Mouse (Mus musculus): ENCODE data around the gene Krt8. TPM values are rescaled to one million over a fixed set of nuclear protein-coding genes. Genes with fewer than 3 reads are reported as not detected.

Krt8 gene
- polyA plus RNA-seq, 1 experiment, result 270 TPM

- H3K4me3 ChIP-seq (ENCODE audit: control insufficient read depth, insufficient read depth, low read length), result no peak overlapping the region
- TF ChIP-seq POLR2A (IDR thresholded peaks at IDR 0.05; ENCODE audit: control insufficient read depth, extremely low read depth, insufficient read depth, low read length, poor library complexity) (no peak), CTCF (IDR thresholded peaks at IDR 0.05; ENCODE audit: borderline replicate concordance, control insufficient read depth, extremely low read depth, insufficient read depth, low read length, poor library complexity) (no peak)
- DNase-seq, result no peak
Observed at GRCm38 (mm10) chr15:101983315-101983948, 20.9 kb downstream of the Krt8 start.

GRCm38 (mm10) chr15:101980849-101981248 is 23.4 kb downstream of the Krt8 start:
- no peaks in the 10 kb centered on the region; the same call in 1 of the 2 replicates for H3K27me3 ChIP-seq (ENCODE audit: control insufficient read depth, insufficient read depth, low read length)
- TF ChIP-seq POLR2A (IDR thresholded peaks at IDR 0.05; ENCODE audit: control insufficient read depth, extremely low read depth, insufficient read depth, low read length, poor library complexity), result no peak
- no peak for TF ChIP-seq CTCF (IDR thresholded peaks at IDR 0.05; ENCODE audit: borderline replicate concordance, control insufficient read depth, extremely low read depth, insufficient read depth, low read length, poor library complexity)
- WGBS, result 77% methylated on average over 6 of the region's 6 CpGs
- DNase-seq, result no peak
- no peak overlapping the region for H3K4me3 ChIP-seq (ENCODE audit: control insufficient read depth, insufficient read depth, low read length)
- peaks cover 12% of the 10 kb centered on the region for H3K4me1 ChIP-seq (replicated peaks; ENCODE audit: control insufficient read depth, insufficient read depth, low read length)
- no peaks in the 10 kb centered on the region for H3K36me3 ChIP-seq (ENCODE audit: control insufficient read depth, insufficient read depth, low read length)
- H3K27ac ChIP-seq (ENCODE audit: control insufficient read depth, insufficient read depth, low read length), result no peak overlapping the region

More at GRCm38 (mm10) chr15:101983315-101983948, 20.9 kb downstream of the Krt8 start:
- no peak overlapping the region for H3K27ac ChIP-seq (ENCODE audit: control insufficient read depth, insufficient read depth, low read length)
- peaks cover 3% of the 10 kb centered on the region for H3K4me1 ChIP-seq (replicated peaks; ENCODE audit: control insufficient read depth, insufficient read depth, low read length)
- WGBS, result 73% methylated on average over 13 of the region's 13 CpGs
- H3K27me3 ChIP-seq (ENCODE audit: control insufficient read depth, insufficient read depth, low read length), result no peaks in the 10 kb centered on the region
- no peaks in the 10 kb centered on the region for H3K36me3 ChIP-seq (ENCODE audit: control insufficient read depth, insufficient read depth, low read length)

GRCm38 (mm10) chr15:101977043-101977726 is 27.1 kb downstream of the Krt8 start:
- TF ChIP-seq CTCF (IDR thresholded peaks at IDR 0.05; ENCODE audit: borderline replicate concordance, control insufficient read depth, extremely low read depth, insufficient read depth, low read length, poor library complexity) (no peak), POLR2A (IDR thresholded peaks at IDR 0.05; ENCODE audit: control insufficient read depth, extremely low read depth, insufficient read depth, low read length, poor library complexity) (no peak)
- 4% methylated on average over 39 of the region's 39 CpGs for WGBS

GRCm38 (mm10) chr15:101976641-101977040 is 27.6 kb downstream of the Krt8 start:
- no peak for TF ChIP-seq POLR2A (IDR thresholded peaks at IDR 0.05; ENCODE audit: control insufficient read depth, extremely low read depth, insufficient read depth, low read length, poor library complexity)
- TF ChIP-seq CTCF (IDR thresholded peaks at IDR 0.05; ENCODE audit: borderline replicate concordance, control insufficient read depth, extremely low read depth, insufficient read depth, low read length, poor library complexity), result no peak
- no peak for DNase-seq
- Histone ChIP-seq H3K27ac (ENCODE audit: control insufficient read depth, insufficient read depth, low read length) (peak overlapping the region; percentile 31; the same call in 1 of the 2 replicates), H3K27me3 (ENCODE audit: control insufficient read depth, insufficient read depth, low read length) (no peaks in the 10 kb centered on the region; the same call in 1 of the 2 replicates), H3K4me1 (replicated peaks; ENCODE audit: control insufficient read depth, insufficient read depth, low read length) (peaks cover 9% of the 10 kb centered on the region; the same call in 1 of the 2 replicates), H3K4me3 (ENCODE audit: control insufficient read depth, insufficient read depth, low read length) (no peak overlapping the region), H3K36me3 (ENCODE audit: control insufficient read depth, insufficient read depth, low read length) (no peaks in the 10 kb centered on the region)
- 64% methylated on average over 3 of the region's 3 CpGs for WGBS

More at GRCm38 (mm10) chr15:101977043-101977726, 27.1 kb downstream of the Krt8 start:
- Histone ChIP-seq H3K27ac (ENCODE audit: control insufficient read depth, insufficient read depth, low read length) (peak overlapping the region; percentile 23; the same call in 1 of the 2 replicates), H3K27me3 (ENCODE audit: control insufficient read depth, insufficient read depth, low read length) (no peaks in the 10 kb centered on the region; the same call in 1 of the 2 replicates), H3K4me1 (replicated peaks; ENCODE audit: control insufficient read depth, insufficient read depth, low read length) (peaks cover 9% of the 10 kb centered on the region; the same call in 1 of the 2 replicates), H3K4me3 (ENCODE audit: control insufficient read depth, insufficient read depth, low read length) (no peak overlapping the region), H3K36me3 (ENCODE audit: control insufficient read depth, insufficient read depth, low read length) (no peaks in the 10 kb centered on the region)
- peak; percentile 25 for DNase-seq

DNA sequence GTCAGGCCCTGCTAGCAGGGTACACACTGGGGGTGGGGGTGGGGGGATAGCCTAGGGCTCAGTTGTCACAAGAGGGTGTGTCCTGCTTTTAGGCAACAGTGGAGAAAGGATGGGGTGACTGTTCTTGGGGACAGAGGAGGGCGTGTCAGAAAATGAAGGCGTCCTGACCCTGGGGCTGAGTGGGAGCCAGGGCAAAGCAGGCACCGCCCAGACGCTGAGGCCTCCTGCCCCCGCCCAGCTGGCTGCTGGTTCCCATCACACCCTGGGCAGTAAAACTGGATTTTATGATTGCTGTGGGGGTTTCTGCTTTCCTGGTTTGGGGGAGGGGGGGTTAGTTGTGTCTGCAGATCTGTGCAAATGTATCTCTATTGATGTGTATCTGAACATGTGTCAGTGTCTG is 28.3 kb downstream of the Krt8 start:
- DNase-seq, result no peak
- Histone ChIP-seq H3K4me1 (replicated peaks; ENCODE audit: control insufficient read depth, insufficient read depth, low read length) (peaks cover 9% of the 10 kb centered on the region; the same call in 1 of the 2 replicates), H3K4me3 (ENCODE audit: control insufficient read depth, insufficient read depth, low read length) (no peak overlapping the region), H3K27ac (ENCODE audit: control insufficient read depth, insufficient read depth, low read length) (no peak overlapping the region), H3K36me3 (ENCODE audit: control insufficient read depth, insufficient read depth, low read length) (no peaks in the 10 kb centered on the region), H3K27me3 (ENCODE audit: control insufficient read depth, insufficient read depth, low read length) (no peaks in the 10 kb centered on the region; the same call in 1 of the 2 replicates)
- TF ChIP-seq POLR2A (IDR thresholded peaks at IDR 0.05; ENCODE audit: control insufficient read depth, extremely low read depth, insufficient read depth, low read length, poor library complexity), result no peak
- WGBS, result 87% methylated on average over 5 of the region's 5 CpGs

DNA sequence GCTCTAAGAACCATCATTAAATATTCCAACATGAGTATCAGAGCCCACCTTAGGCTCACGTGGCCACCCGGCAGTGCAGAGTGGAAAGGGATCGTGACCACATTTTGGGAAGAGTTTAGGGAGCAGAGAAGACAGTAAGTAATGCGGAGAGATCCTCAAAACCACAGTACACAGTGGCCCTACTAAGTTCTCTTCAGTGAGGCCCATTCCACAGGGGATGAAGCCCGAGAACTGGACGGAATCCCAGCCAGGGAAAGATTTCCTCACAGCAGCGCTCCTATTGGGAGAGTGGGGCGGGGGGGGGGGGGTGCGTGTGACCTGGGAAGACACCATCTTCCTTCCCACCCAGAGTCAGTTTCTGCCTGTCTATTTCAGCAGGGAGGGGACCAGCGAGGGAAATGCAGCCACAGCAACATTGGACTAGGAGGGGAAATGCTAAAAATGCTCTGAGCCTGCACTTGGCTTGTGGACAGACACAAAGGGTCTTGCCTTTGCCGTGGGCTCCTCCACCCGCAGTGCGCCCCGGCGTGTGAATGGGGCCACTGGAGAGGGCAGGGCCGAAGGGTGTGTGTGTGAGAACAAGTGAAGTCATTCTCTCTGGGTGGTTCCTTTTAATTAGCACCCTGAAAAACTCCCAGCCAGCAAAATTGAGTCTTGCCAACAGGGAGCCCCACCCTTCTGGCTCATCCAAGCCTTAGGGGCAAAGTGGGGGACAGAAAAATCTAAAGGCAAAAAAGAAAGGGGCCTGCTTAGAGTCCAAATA is 30.0 kb downstream of the Krt8 start:
- no peak overlapping the region for H3K4me3 ChIP-seq (ENCODE audit: control insufficient read depth, insufficient read depth, low read length)
- no peaks in the 10 kb centered on the region for H3K36me3 ChIP-seq (ENCODE audit: control insufficient read depth, insufficient read depth, low read length)
- H3K4me1 ChIP-seq (replicated peaks; ENCODE audit: control insufficient read depth, insufficient read depth, low read length), result peaks cover 9% of the 10 kb centered on the region; the same call in 1 of the 2 replicates
- TF ChIP-seq POLR2A (IDR thresholded peaks at IDR 0.05; ENCODE audit: control insufficient read depth, extremely low read depth, insufficient read depth, low read length, poor library complexity) (no peak), CTCF (IDR thresholded peaks at IDR 0.05; ENCODE audit: borderline replicate concordance, control insufficient read depth, extremely low read depth, insufficient read depth, low read length, poor library complexity) (no peak)
- H3K27me3 ChIP-seq (ENCODE audit: control insufficient read depth, insufficient read depth, low read length), result no peaks in the 10 kb centered on the region; the same call in 1 of the 2 replicates
- H3K27ac ChIP-seq (ENCODE audit: control insufficient read depth, insufficient read depth, low read length), result no peak overlapping the region
- 79% methylated on average over 16 of the region's 16 CpGs for WGBS
- DNase-seq, result no peak
